Mouse (Mus musculus) lung, postnatal 10 days (tissue): ENCODE measurements around the gene Insyn1.

Source experiments
- DNase-seq: peaks from one replicate; pipeline ENCODE4 v3.0.0; 2021

Gene Insyn1

DNA sequence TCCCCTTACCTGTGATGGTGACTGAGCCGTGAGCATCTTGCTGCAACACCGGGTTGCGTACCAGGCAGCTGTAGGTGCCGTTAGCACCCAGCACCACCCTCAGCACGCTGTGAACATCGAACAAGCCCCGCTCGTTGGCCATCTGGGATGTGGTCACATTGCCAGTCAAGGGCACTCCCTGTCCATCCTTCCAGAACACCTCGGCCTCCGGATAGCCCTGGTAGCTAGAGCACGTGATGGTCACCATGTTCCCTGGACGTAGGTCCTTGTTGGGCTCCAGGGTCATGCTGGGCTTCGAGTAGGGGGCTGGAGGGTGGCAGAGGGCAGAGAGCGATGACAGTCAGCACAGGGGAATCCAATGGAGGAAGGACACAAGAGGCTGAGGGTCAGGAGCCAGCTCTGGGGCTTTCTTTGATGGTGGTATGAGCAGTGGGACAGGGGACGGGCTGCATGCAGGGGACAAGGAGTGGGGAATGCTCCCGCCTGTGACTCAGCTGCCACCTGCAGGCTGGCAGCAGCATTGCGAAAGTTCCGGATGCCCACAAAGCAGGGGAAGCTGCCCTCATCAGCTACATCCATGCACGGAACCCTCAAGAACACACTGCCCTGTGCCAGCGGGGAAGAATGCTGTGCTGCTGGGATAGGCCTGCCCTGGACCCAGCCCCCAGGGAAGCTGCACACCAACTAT is 47.2 kb downstream of the Insyn1 start:
- peak; percentile 46 for DNase-seq

DNA sequence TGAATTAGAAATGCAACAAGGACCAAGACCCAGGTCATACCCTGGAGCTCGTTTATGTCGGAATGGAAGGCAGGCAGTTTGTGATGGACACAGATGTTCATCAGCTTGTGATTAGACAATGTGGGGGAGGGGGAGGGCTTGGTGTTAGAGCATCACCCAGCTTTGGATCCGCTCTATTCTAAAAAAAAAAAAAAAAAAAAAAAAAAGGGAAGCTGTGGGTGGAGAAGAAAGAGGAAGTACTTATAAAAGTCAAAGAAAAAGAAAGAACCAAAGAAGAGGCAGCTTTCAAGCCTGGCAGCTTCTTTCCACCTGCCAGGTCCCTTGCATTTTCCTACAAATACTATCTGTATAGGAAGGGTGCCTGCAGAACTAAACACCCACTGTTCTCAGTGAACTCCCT is 49.4 kb downstream of the Insyn1 start:
- no peak for DNase-seq

DNA sequence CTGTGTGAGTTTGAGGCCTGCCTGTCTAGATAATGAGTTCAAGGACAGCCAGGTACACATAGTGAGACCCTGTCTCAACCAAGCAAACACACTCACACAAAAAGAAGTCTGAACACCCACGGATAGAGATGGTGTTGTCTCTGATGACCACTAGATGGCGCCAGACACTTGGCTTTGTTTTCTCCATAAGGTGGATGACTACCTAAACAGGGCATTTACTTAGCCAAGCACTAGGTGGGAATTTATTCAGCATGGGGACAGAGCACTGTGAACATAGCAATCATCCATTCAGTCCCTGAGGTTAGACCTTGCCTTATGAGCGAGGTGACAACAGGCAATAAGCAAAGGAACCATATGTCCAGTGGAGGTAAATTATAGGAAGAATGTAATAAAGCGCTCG is 51.5 kb downstream of the Insyn1 start:
- DNase-seq: peak; percentile 62

DNA sequence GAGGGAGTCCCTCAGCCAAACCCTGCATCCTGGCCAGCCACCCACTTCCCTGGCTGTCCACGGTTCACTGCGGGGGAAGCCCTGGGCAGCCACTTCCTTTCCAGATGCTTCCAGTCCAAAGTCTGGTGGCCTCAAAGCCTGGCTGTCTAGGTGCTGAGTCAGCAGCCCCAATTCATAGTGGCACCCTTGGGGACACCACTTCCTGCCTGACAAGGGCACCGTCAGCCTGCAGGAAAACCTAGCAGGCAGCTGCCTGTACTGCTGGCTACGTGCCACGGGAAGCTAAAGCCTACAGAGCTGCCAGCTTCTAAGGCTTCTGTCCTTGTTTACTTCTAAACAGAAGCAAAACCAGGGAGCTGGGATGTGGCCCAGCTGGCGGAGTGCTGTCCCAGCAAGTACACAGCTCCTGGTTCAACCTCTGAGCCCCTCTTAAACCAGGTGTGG is 53.5 kb downstream of the Insyn1 start:
- DNase-seq: peak; percentile 91

DNA sequence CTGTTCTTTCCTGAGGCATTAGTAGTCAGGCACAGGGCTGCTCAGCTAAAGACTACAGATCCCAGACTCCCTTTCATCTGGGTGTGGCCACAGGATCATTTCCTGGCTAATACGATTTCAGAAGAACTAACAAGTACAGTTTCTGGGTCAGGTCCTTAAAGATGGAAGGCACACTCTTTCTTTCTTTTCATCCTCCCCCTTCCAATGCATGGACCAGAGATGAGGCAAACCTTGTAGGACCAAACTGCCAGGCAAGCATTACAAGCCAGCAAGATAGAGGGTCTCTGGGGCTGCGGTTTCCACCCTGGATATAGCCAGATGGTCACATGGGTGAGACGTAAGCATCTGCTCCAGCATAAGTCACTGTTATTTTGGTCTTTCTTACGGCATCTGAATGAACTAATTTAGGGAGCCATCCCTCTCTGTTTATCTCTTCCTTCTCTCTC is 56.5 kb downstream of the Insyn1 start:
- peak; percentile 50 for DNase-seq

DNA sequence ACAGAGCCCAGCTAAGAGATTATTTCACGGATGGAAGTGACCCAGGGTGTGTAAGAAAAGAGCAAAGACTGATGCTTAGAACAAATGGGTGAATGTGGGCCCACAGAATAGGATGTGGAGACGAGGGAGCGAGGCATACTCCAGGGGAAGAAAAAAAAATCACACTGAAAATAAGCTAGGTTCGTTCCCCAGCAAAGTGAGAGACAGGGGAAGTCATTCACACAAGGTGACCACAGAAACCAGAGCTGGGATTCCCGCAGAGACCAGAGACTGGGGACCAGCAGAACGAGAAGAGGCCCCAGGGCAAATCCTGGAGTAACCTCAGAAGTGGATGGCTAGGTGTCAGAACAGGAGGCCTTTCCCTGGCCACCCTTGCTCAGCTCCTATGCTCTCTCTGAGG is 57.0 kb downstream of the Insyn1 start:
- no peak for DNase-seq

DNA sequence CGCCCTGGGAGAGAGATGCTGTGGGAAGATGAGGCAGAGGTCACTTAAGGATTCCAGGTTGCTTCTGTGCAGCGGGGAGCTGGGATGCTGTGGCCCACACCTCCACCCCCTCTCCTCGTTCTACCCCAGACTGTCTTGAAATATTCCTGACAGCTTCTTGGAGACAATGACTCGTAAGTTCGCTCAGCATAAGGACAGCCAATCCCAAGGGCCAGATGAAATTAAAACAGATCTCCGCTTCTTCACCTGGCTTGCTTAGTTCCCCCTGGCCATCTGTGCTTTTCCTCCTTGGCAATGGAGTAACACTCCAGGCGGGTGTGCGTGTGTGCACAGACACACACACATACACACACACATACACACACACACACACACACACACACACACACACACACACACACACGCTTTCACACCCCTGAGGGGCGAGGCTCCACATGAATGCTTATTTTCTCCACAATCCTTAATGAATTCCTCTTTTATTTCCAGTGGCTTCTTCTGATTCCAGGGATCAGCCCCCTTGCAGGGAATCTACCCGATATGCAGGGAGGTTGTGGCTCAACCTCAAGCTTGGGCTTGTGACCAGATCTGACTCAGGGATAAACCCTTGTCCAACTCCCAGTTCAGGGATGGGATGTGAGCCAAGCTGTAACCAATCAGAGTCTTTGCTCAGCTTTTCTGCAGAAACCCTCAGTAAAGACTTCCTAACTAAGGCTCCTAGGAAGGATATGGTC is 58.4 kb downstream of the Insyn1 start:
- peak; percentile 53 for DNase-seq

DNA sequence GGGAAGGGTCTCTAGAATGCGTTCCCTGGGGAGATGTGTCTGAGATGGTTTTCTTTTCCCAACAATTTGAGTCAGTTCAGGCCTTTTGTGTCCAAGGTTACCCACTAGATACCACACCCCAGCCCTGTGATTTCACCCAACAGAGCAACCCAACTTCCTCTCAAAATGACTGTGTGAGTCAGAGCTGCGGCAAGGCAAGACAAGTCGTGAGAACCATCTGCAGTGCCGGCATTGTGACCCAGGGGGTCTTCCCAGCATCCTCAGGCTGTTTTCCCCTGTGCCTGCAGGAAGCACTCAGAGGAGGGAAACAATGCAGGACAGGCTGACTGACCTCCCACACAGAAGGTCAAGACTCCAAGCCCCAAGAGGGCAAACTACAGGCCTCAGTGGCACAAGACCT is 60.5 kb downstream of the Insyn1 start:
- no peak for DNase-seq
